Comparison of ENCODE assay signal across 8 mouse cellular contexts in the genomic region with DNA sequence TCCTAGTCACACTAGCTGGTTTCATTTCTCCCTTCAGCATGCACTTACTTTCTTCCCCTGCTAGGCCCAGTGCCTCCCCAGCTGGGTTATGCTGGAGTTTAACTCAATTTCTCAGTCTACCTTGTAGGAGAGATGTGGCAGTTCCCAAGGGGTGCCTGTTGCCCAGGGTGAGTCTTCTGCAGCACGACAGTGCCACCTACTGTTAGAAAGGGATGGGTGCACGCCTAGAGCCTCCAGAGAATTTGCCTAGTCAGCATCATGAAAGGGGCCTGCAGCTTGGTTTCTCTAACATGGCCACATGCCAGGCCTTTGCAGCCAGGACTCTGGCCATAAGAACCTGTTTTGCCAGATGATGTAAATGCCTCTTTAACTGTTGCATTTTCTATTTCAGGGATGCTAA. TPM values are rescaled to one million over a fixed set of nuclear protein-coding genes. Genes with fewer than 3 reads are reported as not detected.
DNase-seq lines count a peak whose midpoint lies in the region; ATAC-seq and TF ChIP-seq lines count a peak whose summit lies in the region.

No protein-coding gene starts in this region.

- H3K4me3 ChIP-seq in C2C12 (ENCODE audit: insufficient read depth, poor library complexity, severe bottlenecking): no peak overlapping the region
- no peak overlapping the region for H3K4me3 ChIP-seq in heart, embryonic 10.5 days
- no peak overlapping the region for H3K4me3 ChIP-seq in kidney, embryonic 15.5 days (replicated peaks)
- no peak overlapping the region for H3K4me3 ChIP-seq in limb, embryonic 15.5 days

- H3K4me2 ChIP-seq in kidney, embryonic 15.5 days: no peak overlapping the region
- H3K4me2 ChIP-seq in limb, embryonic 15.5 days: no peak overlapping the region

- no peak overlapping the region for H3K27ac ChIP-seq in heart, embryonic 10.5 days
- H3K27ac ChIP-seq in kidney, embryonic 15.5 days: no peak overlapping the region
- H3K27ac ChIP-seq in limb, embryonic 15.5 days: no peak overlapping the region

- no peaks in the 10 kb centered on the region for H3K9me3 ChIP-seq in heart, embryonic 10.5 days
- H3K9me3 ChIP-seq in kidney, embryonic 15.5 days (replicated peaks): no peaks in the 10 kb centered on the region
- no peaks in the 10 kb centered on the region for H3K9me3 ChIP-seq in limb, embryonic 15.5 days

- no peak overlapping the region for H3K9ac ChIP-seq in kidney, embryonic 15.5 days
- no peak overlapping the region for H3K9ac ChIP-seq in limb, embryonic 15.5 days

- peak; percentile 93 for DNase-seq in brain, adult 2 months (ENCODE audit: low read depth, low spot score)
- peak; percentile 91 for DNase-seq in heart, embryonic 10.5 days (ENCODE audit: low spot score)
- DNase-seq in spleen, postnatal 4 days (ENCODE audit: low spot score in 2 of 2): peak; percentile 75 to 88

- no peaks in the 10 kb centered on the region for H3K79me3 ChIP-seq in C2C12 (ENCODE audit: low read depth)

- no peaks in the 10 kb centered on the region for H3K4me1 ChIP-seq in heart, embryonic 10.5 days
- no peaks in the 10 kb centered on the region for H3K4me1 ChIP-seq in kidney, embryonic 15.5 days
- peaks cover 6% of the 10 kb centered on the region for H3K4me1 ChIP-seq in limb, embryonic 15.5 days

- peak; percentile 96 for ATAC-seq in erythroblast, adult 5-6 weeks (replicated peaks; ENCODE audit: low FRiP score, poor library complexity, severe bottlenecking)
- ATAC-seq in kidney, embryonic 15.5 days (replicated peaks; ENCODE audit: low FRiP score): peak; percentile 94
- 0 out of 2 replicates have a peak, but pooled peaks have one; percentile 35 for ATAC-seq in limb, embryonic 15.5 days (ENCODE audit: insufficient number of reproducible peaks, low FRiP score, low TSS enrichment, low read depth)
- ATAC-seq in monocyte, adult 5-6 weeks (replicated peaks; ENCODE audit: insufficient number of reproducible peaks, low FRiP score, low TSS enrichment, poor library complexity, severe bottlenecking): peak; percentile 94

- H3ac ChIP-seq in C2C12 (ENCODE audit: control insufficient read depth, insufficient read length, low read depth): no peak overlapping the region

- 0% methylated on average over 2 of the region's 2 CpGs for WGBS in heart, embryonic 10.5 days
- 0% methylated on average over 2 of the region's 2 CpGs for WGBS in kidney, embryonic 15.5 days
- WGBS in limb, embryonic 15.5 days: 1% methylated on average over 2 of the region's 2 CpGs

- no peaks in the 10 kb centered on the region for H3K79me2 ChIP-seq in C2C12 (ENCODE audit: control insufficient read depth, insufficient read depth)

- TF ChIP-seq CTCF in C2C12 (IDR thresholded peaks at IDR 0.05; ENCODE audit: control insufficient read depth, insufficient read depth, insufficient read length): peak; percentile 83

- H3K27me3 ChIP-seq in C2C12 (ENCODE audit: control insufficient read depth, insufficient read depth, insufficient read length): no peaks in the 10 kb centered on the region
- no peaks in the 10 kb centered on the region for H3K27me3 ChIP-seq in heart, embryonic 10.5 days (ENCODE audit: insufficient read depth, poor library complexity, severe bottlenecking)
- no peaks in the 10 kb centered on the region for H3K27me3 ChIP-seq in kidney, embryonic 15.5 days
- no peaks in the 10 kb centered on the region for H3K27me3 ChIP-seq in limb, embryonic 15.5 days

- H3K36me3 ChIP-seq in C2C12 (ENCODE audit: control insufficient read depth, insufficient read depth): no peaks in the 10 kb centered on the region
- H3K36me3 ChIP-seq in heart, embryonic 10.5 days: 0 out of 2 replicates have a peak, but pooled peaks cover 4% of the 10 kb centered on the region
- no peaks in the 10 kb centered on the region for H3K36me3 ChIP-seq in kidney, embryonic 15.5 days
- H3K36me3 ChIP-seq in limb, embryonic 15.5 days: no peaks in the 10 kb centered on the region

TF ChIP-seq in C2C12, 6 proteins besides CTCF, POLR2A, EP300 and RAD21:
- no peak for TF ChIP-seq CEBPB (IDR thresholded peaks at IDR 0.05; ENCODE audit: low read depth)
- no peak for TF ChIP-seq MAX (IDR thresholded peaks at IDR 0.05)
- no peak for TF ChIP-seq FOSL1 (IDR thresholded peaks at IDR 0.05; ENCODE audit: insufficient read depth, low read length, poor library complexity, severe bottlenecking)
- TF ChIP-seq MYOG (IDR thresholded peaks at IDR 0.05; ENCODE audit: control insufficient read depth, extremely low read depth, insufficient read length): no peak
- TF ChIP-seq USF1 (IDR thresholded peaks at IDR 0.05; ENCODE audit: low read depth): no peak
- TF ChIP-seq MYOD1 (IDR thresholded peaks at IDR 0.05; ENCODE audit: control insufficient read depth, insufficient read length, low read depth): no peak
TF ChIP-seq in C2C12: peak in this region for 0.

RNA-seq across cellular contexts. Expression of a gene that starts 57.8 kb away (rescaled TPM):
- 0.25 TPM for polyA plus RNA-seq in C2C12 (2012; fragmentation: generic; extraction: Trizol)
- 2.7 and 3.3 TPM in 2 replicates for total RNA-seq in erythroblast, adult 5-6 weeks (2015; ENCODE audit: low replicate concordance)
- total RNA-seq in erythroblast, adult 5-6 weeks (2017; ENCODE audit: low replicate concordance): 1.3 and 1.4 TPM in 2 replicates
- polyA plus RNA-seq in heart, embryonic 10.5 days (2016; fragmentation: Nextera tagmentation; extraction: Ambion mirVana): 9.7 and 12.9 TPM in 2 replicates
- polyA plus RNA-seq in kidney, embryonic 15.5 days (2015; fragmentation: Nextera tagmentation; extraction: Ambion mirVana): 6.2 and 6.4 TPM in 2 replicates
- polyA plus RNA-seq in limb, embryonic 15.5 days (2015; fragmentation: Nextera tagmentation; extraction: Ambion mirVana): 3.5 and 4.5 TPM in 2 replicates
- total RNA-seq in monocyte, adult 5-6 weeks (2017): 2.7 to 5.7 TPM (median 5.0 TPM) in 3 replicates

Comparison
In these comparisons a context has a peak if more than half of its experiments do, and no peak if none do; other contexts are left out.
1. ATAC-seq: peak in every context shown above with its lines; median percentile 96 in erythroblast, adult 5-6 weeks; 94 in kidney, embryonic 15.5 days; 94 in monocyte, adult 5-6 weeks; 35 in limb, embryonic 15.5 days.